Mouse (Mus musculus): ENCODE measurements at regions not wholly inside any gene's neighbourhood (a gene's known extent, or its start where the extent isn't known, plus 50 kb on each side); places are given as distances from the start of the nearest gene placed in this dataset.

GRCm38 (mm10) chr12:97483559-97483958 is 775.7 kb downstream of the Galc start:
- no peak for TF ChIP-seq EP300 (optimal IDR thresholded peaks at IDR 0.05)
- TF ChIP-seq CTCF (IDR thresholded peaks at IDR 0.05; ENCODE audit: low read depth), result no peak
